Mouse (Mus musculus) limb, embryonic 14.5 days (tissue): ENCODE data around the gene Myl4. TPM values are rescaled to one million over a fixed set of nuclear protein-coding genes. Genes with fewer than 3 reads are reported as not detected.

Experiments used
- ATAC-seq: fragments of 200-750 bp; cut with Nextera tagmentation; 2 replicates; pipeline ENCODE4 v1.8.0; 2017; ENCODE audit warnings: low read depth, moderate number of reproducible peaks, moderate TSS enrichment; ENCODE audit not compliant: low FRiP score
- DNase-seq: peaks from one replicate; pipeline ENCODE4 v3.0.0-alpha.2; 2015; ENCODE audit warnings: low spot score
- H3K27ac ChIP-seq: fragments of 300-500 bp; sonication (generic); replicated peaks from 2 replicates; pipeline ENCODE4 v1.5.1; 2014; ENCODE audit warnings: low read depth, mild to moderate bottlenecking, low read length, moderate library complexity, mixed read lengths
- H3K27me3 ChIP-seq: fragments of 300-500 bp; sonication (generic); 2 replicates; pipeline ENCODE4 v1.6.1; 2014; ENCODE audit warnings: low read length, mixed read lengths; ENCODE audit not compliant: control insufficient read depth, insufficient read depth
- H3K36me3 ChIP-seq: fragments of 300-500 bp; sonication (generic); 2 replicates; pipeline ENCODE4 v1.6.1; 2014; ENCODE audit warnings: mild to moderate bottlenecking, low read length, moderate library complexity, mixed read lengths; ENCODE audit not compliant: control insufficient read depth, insufficient read depth
- H3K4me1 ChIP-seq: fragments of 300-500 bp; sonication (generic); 2 replicates; pipeline ENCODE4 v1.6.1; 2014; ENCODE audit warnings: antibody characterized with exemption, low read length, mixed read lengths; ENCODE audit not compliant: control insufficient read depth, insufficient read depth
- H3K4me2 ChIP-seq: fragments of 300-500 bp; sonication (generic); replicated peaks from 2 replicates; pipeline ENCODE4 v1.6.1; 2014; ENCODE audit warnings: low read depth, mild to moderate bottlenecking, low read length, moderate library complexity; ENCODE audit not compliant: severe bottlenecking
- H3K4me3 ChIP-seq: fragments of 300-500 bp; sonication (generic); replicated peaks from 2 replicates; pipeline ENCODE4 v1.5.1; 2014; ENCODE audit warnings: low read length
- H3K9ac ChIP-seq: fragments of 300-500 bp; sonication (generic); 2 replicates; pipeline ENCODE4 v1.6.1; 2014; ENCODE audit warnings: mild to moderate bottlenecking, low read depth, low read length, moderate library complexity; ENCODE audit not compliant: severe bottlenecking
- H3K9me3 ChIP-seq: fragments of 300-500 bp; sonication (generic); 2 replicates; pipeline ENCODE4 v1.6.1; 2016; ENCODE audit warnings: low read length; ENCODE audit not compliant: control insufficient read depth
- POLR2A ChIP-seq: fragments of 200-500 bp; IDR thresholded peaks from 2 replicates; pipeline ENCODE4 v1.8.0; 2012; ENCODE audit warnings: inconsistent platforms, mild to moderate bottlenecking, moderate library complexity, borderline replicate concordance; ENCODE audit not compliant: insufficient read depth, insufficient read length; ENCODE audit errors: extremely low read depth
- WGBS: fragments of 180-500 bp; shearing (Covaris S2); extraction: QIAGEN DNeasy Blood & Tissue Kit; methylation state at CpG from one replicate; pipeline ENCODE4 v1.1.7; 2014; 5-methylcytosine and 5-hydroxymethylcytosine counted together
- polyA plus RNA-seq, 2 experiments: library from polyadenylated mRNA; depleted of rRNA in 1 of 2; stranded (reverse) in 1 of 2; unstranded in 1 of 2; fragments of >200 nt; fragmentation: Nextera tagmentation in 1 of 2; extraction: Ambion mirVana in 1 of 2; gene quantifications; 2 replicates each; pipeline versions ENCODE4 v1.2.1 to v1.2.3; 2012 to 2014

The Myl4 gene
- polyA plus RNA-seq, 2 experiments = 218 to 305 TPM

GRCm38 (mm10) chr11:104611579-104612151 is 61.2 kb downstream of the Myl4 start:
- Histone ChIP-seq H3K36me3 (no peaks in the 10 kb centered on the region), H3K4me2 (no peak overlapping the region), H3K9ac (no peak overlapping the region), H3K27me3 (peaks cover 19% of the 10 kb centered on the region), H3K9me3 (no peaks in the 10 kb centered on the region), H3K4me1 (peaks cover 3% of the 10 kb centered on the region; the same call in 1 of the 2 replicates), H3K27ac (no peak overlapping the region), H3K4me3 (no peak overlapping the region)
- ATAC-seq = no peak
- TF ChIP-seq POLR2A = no peak
- DNase-seq = no peak
- 34% methylated on average over 4 of the region's 4 CpGs for WGBS

GRCm38 (mm10) chr11:104613551-104613950 is 63.1 kb downstream of the Myl4 start:
- ATAC-seq = no peak
- Histone ChIP-seq H3K4me2 (no peak overlapping the region), H3K9ac (no peak overlapping the region), H3K4me3 (no peak overlapping the region), H3K27ac (no peak overlapping the region), H3K36me3 (no peaks in the 10 kb centered on the region), H3K4me1 (no peaks in the 10 kb centered on the region), H3K27me3 (peaks cover 13% of the 10 kb centered on the region), H3K9me3 (no peaks in the 10 kb centered on the region)
- DNase-seq = no peak
- no peak for TF ChIP-seq POLR2A
- 82% methylated on average over 10 of the region's 10 CpGs for WGBS

DNA sequence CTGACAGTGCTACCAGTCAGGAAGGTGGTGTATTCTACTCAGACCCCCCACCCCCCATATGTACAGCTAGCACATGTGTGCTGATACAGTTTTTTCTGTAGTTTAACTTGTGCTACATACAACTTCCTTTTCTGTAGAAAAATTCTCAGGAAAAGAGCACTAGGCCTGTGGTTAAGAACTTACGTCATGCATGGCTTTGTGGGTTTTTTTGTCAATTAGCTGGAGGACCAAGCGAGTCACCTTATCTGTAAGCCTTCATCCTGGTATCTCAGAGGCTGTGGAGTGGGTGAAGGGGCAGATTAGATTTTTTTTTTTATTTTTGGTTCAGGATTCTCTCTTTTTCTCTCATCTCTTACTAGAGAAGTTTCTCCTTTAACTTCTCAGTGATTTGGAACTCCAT is 63.7 kb downstream of the Myl4 start:
- no peaks in the 10 kb centered on the region for H3K36me3 ChIP-seq
- no peaks in the 10 kb centered on the region for H3K4me1 ChIP-seq
- ATAC-seq = no peak
- H3K9ac ChIP-seq = no peak overlapping the region
- DNase-seq = no peak
- H3K9me3 ChIP-seq = no peaks in the 10 kb centered on the region
- H3K4me3 ChIP-seq = no peak overlapping the region
- peaks cover 8% of the 10 kb centered on the region for H3K27me3 ChIP-seq
- WGBS = 68% methylated on average over 2 of the region's 2 CpGs
- TF ChIP-seq POLR2A = no peak
- no peak overlapping the region for H3K4me2 ChIP-seq
- H3K27ac ChIP-seq = no peak overlapping the region

GRCm38 (mm10) chr11:104616182-104616581 is 65.7 kb downstream of the Myl4 start:
- no peak for TF ChIP-seq POLR2A
- no peaks in the 10 kb centered on the region for H3K4me1 ChIP-seq
- H3K4me3 ChIP-seq = no peak overlapping the region
- no peak overlapping the region for H3K9ac ChIP-seq
- 54% methylated on average over 5 of the region's 5 CpGs for WGBS
- no peaks in the 10 kb centered on the region for H3K9me3 ChIP-seq
- DNase-seq = no peak
- no peaks in the 10 kb centered on the region for H3K36me3 ChIP-seq
- no peaks in the 10 kb centered on the region for H3K27me3 ChIP-seq
- no peak overlapping the region for H3K4me2 ChIP-seq
- H3K27ac ChIP-seq = no peak overlapping the region
- no peak for ATAC-seq

GRCm38 (mm10) chr11:104618638-104619076 is 68.2 kb downstream of the Myl4 start:
- 79% methylated on average over 6 of the region's 6 CpGs for WGBS
- ATAC-seq = no peak
- Histone ChIP-seq H3K9ac (no peak overlapping the region), H3K4me3 (no peak overlapping the region), H3K9me3 (no peaks in the 10 kb centered on the region), H3K36me3 (no peaks in the 10 kb centered on the region), H3K4me1 (no peaks in the 10 kb centered on the region), H3K27ac (no peak overlapping the region), H3K4me2 (no peak overlapping the region), H3K27me3 (no peaks in the 10 kb centered on the region)
- TF ChIP-seq POLR2A = no peak
- DNase-seq = no peak
